Mouse (Mus musculus) heart, embryonic 14.5 days (tissue): ENCODE results near the gene Erc2. TPM values are rescaled to one million over a fixed set of nuclear protein-coding genes. Genes with fewer than 3 reads are reported as not detected.

Experiments
- ATAC-seq: fragments of 200-750 bp; cut with Nextera tagmentation; 2 replicates; pipeline ENCODE4 v1.8.0; 2017; ENCODE audit warnings: low read depth, moderate TSS enrichment; ENCODE audit not compliant: insufficient number of reproducible peaks, insufficient read depth, low FRiP score
- H3K27ac ChIP-seq, 2 experiments: fragments of 200-500 bp in 1 of 2; fragments of 300-500 bp in 1 of 2; sonication (generic) in 1 of 2; replicated peaks in 1 of 2; 2 replicates each; pipeline ENCODE4 v1.5.1; 2012 to 2014; ENCODE audit warnings: low read depth in 2 of 2, low read length in 2 of 2, control low read depth in 1 of 2, mild to moderate bottlenecking in 1 of 2, mixed read lengths in 1 of 2; ENCODE audit not compliant: control insufficient read depth in 1 of 2, insufficient read depth in 1 of 2
- H3K27me3 ChIP-seq: fragments of 300-500 bp; sonication (generic); 2 replicates; pipeline ENCODE4 v1.6.1; 2014; ENCODE audit warnings: mild to moderate bottlenecking, low read length, control low read depth; ENCODE audit not compliant: control insufficient read depth, insufficient read depth
- H3K36me3 ChIP-seq: fragments of 300-500 bp; sonication (generic); 2 replicates; pipeline ENCODE4 v1.6.1; 2014; ENCODE audit warnings: mild to moderate bottlenecking, control low read depth, low read length, mixed read lengths; ENCODE audit not compliant: control insufficient read depth, insufficient read depth
- H3K4me1 ChIP-seq, 2 experiments: fragments of 200-500 bp in 1 of 2; fragments of 300-500 bp in 1 of 2; sonication (generic) in 1 of 2; 2 replicates each; pipeline ENCODE4 v1.6.1; 2012 to 2014; ENCODE audit warnings: low read length in 2 of 2, control low read depth in 1 of 2, mixed read lengths in 1 of 2; ENCODE audit not compliant: control insufficient read depth in 2 of 2, insufficient read depth in 2 of 2
- H3K4me2 ChIP-seq: fragments of 300-500 bp; sonication (generic); 2 replicates; pipeline ENCODE4 v1.6.1; 2014; ENCODE audit warnings: mild to moderate bottlenecking, low read length
- H3K4me3 ChIP-seq, 2 experiments: fragments of 200-500 bp in 1 of 2; fragments of 300-500 bp in 1 of 2; sonication (generic) in 1 of 2; 2 replicates each; pipeline ENCODE4 v1.5.1; 2012 to 2014; ENCODE audit warnings: low read length in 2 of 2, mild to moderate bottlenecking in 2 of 2, control low read depth in 1 of 2, low read depth in 1 of 2, moderate library complexity in 1 of 2; ENCODE audit not compliant: control insufficient read depth in 1 of 2, insufficient read depth in 1 of 2
- H3K9ac ChIP-seq: fragments of 300-500 bp; sonication (generic); 2 replicates; pipeline ENCODE4 v1.6.1; 2014; ENCODE audit warnings: mild to moderate bottlenecking, low read length
- H3K9me3 ChIP-seq: fragments of 300-500 bp; sonication (generic); 2 replicates; pipeline ENCODE4 v1.6.1; 2016; ENCODE audit warnings: low read length, control low read depth; ENCODE audit not compliant: control insufficient read depth
- WGBS: fragments of 180-500 bp; shearing (Covaris S2); extraction: QIAGEN DNeasy Blood & Tissue Kit; methylation state at CpG from one replicate; pipeline ENCODE4 v1.1.7; 2014; 5-methylcytosine and 5-hydroxymethylcytosine counted together
- polyA plus RNA-seq: library from polyadenylated mRNA; unstranded; fragments of >200 nt; fragmentation: Nextera tagmentation; extraction: Ambion mirVana; gene quantifications from 2 replicates; pipeline ENCODE4 v1.2.1, GENCODE M21; 2014

The Erc2 gene
- polyA plus RNA-seq, 1 experiment from 2014 or later, result 3.2 TPM

DNA sequence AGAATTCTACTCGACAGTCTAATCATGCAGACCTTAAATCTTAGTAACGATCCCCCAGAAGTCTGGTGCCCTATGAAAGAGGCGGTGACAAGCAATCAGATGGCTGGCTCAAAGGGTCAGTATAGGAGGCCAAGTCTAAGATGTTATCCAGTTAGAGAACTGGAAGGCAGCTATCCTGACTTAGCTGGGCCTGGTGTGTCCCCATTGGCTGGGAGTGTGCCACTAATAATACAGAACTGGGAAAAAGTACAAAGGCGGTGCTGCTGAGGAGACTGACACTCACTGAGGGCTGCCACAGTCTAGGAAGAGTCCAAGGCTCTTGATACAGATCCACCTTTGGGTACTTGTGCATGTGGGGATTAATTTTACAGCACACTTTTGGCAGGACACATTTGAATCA, 581.6 kb downstream of the Erc2 start:
- no peak for ATAC-seq
- Histone ChIP-seq H3K27me3 (no peaks in the 10 kb centered on the region), H3K36me3 (no peaks in the 10 kb centered on the region), H3K4me3 (no peak overlapping the region), H3K9me3 (no peaks in the 10 kb centered on the region), H3K9ac (no peak overlapping the region), H3K4me2 (no peak overlapping the region), H3K27ac (no peak overlapping the region), H3K4me1 (peaks cover 0 to 3% of the 10 kb centered on the region in 2 experiments; a peak in 2 of 4 replicates)
- 74% methylated on average over 4 of the region's 4 CpGs for whole genome bisulfite sequencing

DNA sequence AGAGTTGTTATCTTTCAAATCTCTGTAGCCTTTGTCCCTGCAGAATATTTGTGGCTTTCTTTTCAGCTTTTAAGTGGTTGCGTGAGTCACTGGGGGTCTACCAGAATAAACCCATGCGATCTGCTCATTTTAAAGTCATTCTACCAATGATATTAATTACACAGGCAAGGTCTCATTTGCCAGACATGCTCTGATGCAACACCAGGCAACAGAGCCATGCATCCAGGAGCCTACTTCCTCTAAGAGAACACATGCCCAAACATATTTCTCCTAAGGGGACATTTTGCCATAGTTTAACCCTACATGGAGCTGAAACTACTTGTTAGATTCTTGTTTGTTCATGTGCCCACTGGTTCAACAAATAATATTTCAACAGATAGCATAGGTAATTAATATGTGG, 584.1 kb downstream of the Erc2 start:
- WGBS, result 93% methylated on average over 2 of the region's 2 CpGs
- Histone ChIP-seq H3K9ac (no peak overlapping the region), H3K4me3 (no peak overlapping the region), H3K27ac (no peak overlapping the region), H3K36me3 (no peaks in the 10 kb centered on the region), H3K27me3 (no peaks in the 10 kb centered on the region), H3K4me1 (peaks cover 0 to 3% of the 10 kb centered on the region in 2 experiments; a peak in 2 of 4 replicates), H3K9me3 (no peaks in the 10 kb centered on the region), H3K4me2 (no peak overlapping the region)
- no peak for ATAC-seq

DNA sequence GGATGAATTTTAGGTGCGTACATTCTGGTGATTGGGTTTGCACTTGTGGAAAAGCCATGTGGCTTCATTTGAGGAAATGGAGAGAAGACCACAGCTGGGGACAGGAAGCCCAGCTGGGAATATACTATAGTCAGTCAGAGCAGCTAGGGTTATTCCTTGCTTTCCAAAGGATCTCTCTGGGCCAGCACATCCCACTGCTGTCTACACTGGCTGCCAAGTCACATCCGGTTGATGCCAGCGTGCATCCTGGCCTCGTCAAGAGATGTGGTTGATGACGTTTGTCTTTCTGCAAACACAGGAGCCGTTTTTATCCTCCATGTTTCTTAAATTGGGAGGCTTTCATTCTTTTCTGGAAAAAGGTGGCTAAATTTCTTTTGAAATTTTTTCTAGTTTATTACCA, 603.3 kb downstream of the Erc2 start:
- WGBS, result 89% methylated on average over 6 of the region's 6 CpGs
- Histone ChIP-seq H3K9me3 (no peaks in the 10 kb centered on the region), H3K9ac (no peak overlapping the region)

DNA sequence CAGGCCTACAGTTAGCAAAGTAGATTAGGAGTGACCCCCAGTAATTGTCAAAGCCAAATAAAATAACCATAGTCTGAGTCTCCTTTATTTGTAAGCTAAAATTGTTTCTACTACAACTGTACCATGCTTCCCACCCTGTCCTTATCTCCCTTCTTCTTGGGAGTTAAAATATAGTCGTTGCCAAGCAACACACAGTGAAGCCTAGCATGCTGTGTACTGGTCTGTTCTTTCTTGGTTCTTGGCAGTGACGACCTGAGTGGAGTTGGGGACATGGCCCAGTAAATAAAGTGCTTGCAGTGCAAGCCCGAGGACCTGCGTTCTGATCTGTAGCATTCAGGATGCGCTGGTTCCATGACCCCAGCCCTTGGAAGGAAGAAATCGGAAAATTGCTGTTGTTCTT, 608.3 kb downstream of the Erc2 start:
- Histone ChIP-seq H3K27me3 (no peaks in the 10 kb centered on the region), H3K36me3 (no peaks in the 10 kb centered on the region), H3K4me3 (no peak overlapping the region), H3K4me1 (peaks cover 3 to 5% of the 10 kb centered on the region in 2 experiments), H3K9ac (no peak overlapping the region), H3K27ac (no peak overlapping the region), H3K4me2 (no peak overlapping the region), H3K9me3 (no peaks in the 10 kb centered on the region)
- ATAC-seq, result peak; percentile 26; the same call in 1 of the 2 replicates
- 52% methylated on average over 6 of the region's 6 CpGs for WGBS

More for the DNA sequence above, 603.3 kb downstream of the Erc2 start:
- ATAC-seq, result no peak
- no peak overlapping the region for H3K4me3 ChIP-seq
- H3K27me3 ChIP-seq, result no peaks in the 10 kb centered on the region
- no peaks in the 10 kb centered on the region for H3K36me3 ChIP-seq
- H3K27ac ChIP-seq, result no peak overlapping the region
- peaks cover under 1% of the 10 kb centered on the region in 2 experiments; a peak in 2 of 4 replicates for H3K4me1 ChIP-seq
- no peak overlapping the region for H3K4me2 ChIP-seq

DNA sequence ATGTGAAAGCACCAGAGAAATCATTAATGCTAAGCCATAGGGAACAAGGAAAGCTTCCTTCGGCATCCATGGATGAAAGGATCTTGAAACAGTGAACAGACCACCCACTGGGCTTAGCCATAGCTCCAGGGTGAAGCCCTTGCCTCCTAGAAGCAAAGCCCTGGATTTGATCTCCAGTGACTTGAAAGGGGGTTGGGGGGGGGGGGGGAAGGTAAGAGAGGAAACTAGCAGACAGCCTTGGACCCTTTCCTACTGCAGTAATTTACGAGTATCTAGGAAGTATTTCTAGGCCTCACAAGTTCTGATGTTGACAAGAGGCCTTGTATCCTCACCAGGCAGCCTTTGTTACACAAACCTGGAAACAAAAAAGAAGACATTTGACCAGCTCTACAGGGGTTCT, 609.0 kb downstream of the Erc2 start:
- Histone ChIP-seq H3K9ac (no peak overlapping the region), H3K27ac (no peak overlapping the region), H3K4me3 (no peak overlapping the region), H3K4me1 (peaks cover 3 to 5% of the 10 kb centered on the region in 2 experiments), H3K9me3 (no peaks in the 10 kb centered on the region), H3K36me3 (no peaks in the 10 kb centered on the region), H3K4me2 (no peak overlapping the region), H3K27me3 (no peaks in the 10 kb centered on the region)
- 85% methylated on average over 2 of the region's 2 CpGs for WGBS
- no peak for ATAC-seq

DNA sequence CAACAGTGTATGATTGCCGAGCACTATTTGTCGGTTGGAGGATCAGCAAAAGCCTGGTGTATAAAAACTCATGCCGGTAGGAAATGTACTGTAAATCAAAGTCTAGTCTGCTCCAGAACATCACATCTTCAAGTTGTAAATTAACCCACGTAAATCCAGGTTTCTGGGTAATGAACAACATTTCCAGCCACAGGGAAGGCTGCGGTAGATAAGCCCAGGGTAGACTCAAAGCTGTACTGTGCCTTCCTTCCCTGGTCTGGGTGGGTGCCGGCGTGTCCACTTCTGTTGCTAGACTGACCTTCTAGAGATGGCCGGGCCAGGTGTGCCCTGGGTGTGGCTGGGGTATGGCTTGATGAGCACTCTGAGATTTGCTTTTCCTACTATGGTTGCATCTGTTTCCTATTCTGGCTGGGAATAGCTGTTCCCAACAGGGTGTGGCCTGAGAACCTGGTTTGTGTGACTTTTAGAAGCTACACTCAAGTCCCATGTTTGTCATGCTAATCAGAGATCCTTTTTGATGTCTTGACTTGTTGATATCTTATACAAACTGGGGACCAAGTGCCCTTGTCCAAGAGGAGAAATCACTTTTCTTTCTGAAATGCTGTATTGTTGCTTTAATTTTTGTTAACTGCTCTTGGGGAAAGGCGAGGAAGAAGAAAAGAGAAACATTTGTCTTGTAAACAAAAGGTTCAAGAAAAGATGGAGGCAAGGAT, 616.3 kb downstream of the Erc2 start:
- no peaks in the 10 kb centered on the region for H3K27me3 ChIP-seq
- H3K9ac ChIP-seq, result no peak overlapping the region
- 92% methylated on average over 9 of the region's 9 CpGs for WGBS
- H3K36me3 ChIP-seq, result no peaks in the 10 kb centered on the region
- no peaks in the 10 kb centered on the region for H3K9me3 ChIP-seq
- ATAC-seq, result no peak
- no peak overlapping the region for H3K4me2 ChIP-seq
- H3K27ac ChIP-seq, result no peak overlapping the region
- H3K4me1 ChIP-seq, result peaks cover 2 to 4% of the 10 kb centered on the region in 2 experiments; a peak in 2 of 4 replicates
- no peak overlapping the region for H3K4me3 ChIP-seq

DNA sequence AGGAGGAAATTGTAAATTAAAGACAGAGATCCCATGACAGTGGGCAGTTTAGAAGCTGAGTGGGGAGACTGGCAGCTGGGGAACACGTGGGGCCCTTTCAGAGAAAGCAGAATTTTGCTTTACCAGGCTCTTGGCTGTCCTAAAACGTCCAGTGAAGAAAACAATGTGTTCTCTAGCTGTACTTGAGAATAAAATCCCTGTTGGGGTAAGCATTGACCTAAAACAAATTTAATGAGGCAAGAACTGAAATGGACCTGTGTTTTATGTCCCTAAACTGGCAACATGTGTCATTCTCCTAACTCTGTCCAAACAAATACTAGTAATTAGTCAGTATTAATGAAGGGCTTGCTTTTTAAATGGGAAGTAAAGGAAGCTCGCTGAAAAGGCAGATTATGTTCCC, 617.9 kb downstream of the Erc2 start:
- ATAC-seq, result no peak
- H3K9me3 ChIP-seq, result no peaks in the 10 kb centered on the region
- H3K4me1 ChIP-seq, result peaks cover 4 to 5% of the 10 kb centered on the region in 2 experiments; a peak in 2 of 4 replicates
- H3K27me3 ChIP-seq, result no peaks in the 10 kb centered on the region
- no peak overlapping the region for H3K9ac ChIP-seq
- no peaks in the 10 kb centered on the region for H3K36me3 ChIP-seq
- H3K4me3 ChIP-seq, result no peak overlapping the region
- WGBS, result 63% methylated on average over 3 of the region's 3 CpGs
- no peak overlapping the region for H3K4me2 ChIP-seq
- H3K27ac ChIP-seq, result no peak overlapping the region

DNA sequence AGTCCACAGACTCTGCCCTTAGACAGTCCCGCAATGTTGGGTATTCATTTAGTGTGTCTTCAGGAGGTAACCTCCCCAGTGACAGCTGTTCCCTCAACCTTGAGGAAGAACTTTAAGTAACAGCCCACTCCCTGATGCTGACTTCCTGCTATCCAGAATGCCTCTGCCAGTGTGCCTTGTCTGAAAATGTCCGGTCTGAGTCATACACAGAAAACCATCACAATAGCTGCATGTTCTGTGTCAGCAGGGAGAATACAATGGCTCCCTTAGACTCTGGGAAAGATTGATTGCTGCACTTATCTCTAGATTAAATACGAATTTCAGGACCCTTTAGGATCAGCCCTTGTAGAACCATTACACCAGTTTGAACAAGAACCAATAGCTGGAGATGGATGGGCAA, 620.5 kb downstream of the Erc2 start:
- ATAC-seq, result no peak
- H3K4me3 ChIP-seq, result no peak overlapping the region
- H3K27ac ChIP-seq, result no peak overlapping the region
- H3K9ac ChIP-seq, result no peak overlapping the region
- no peaks in the 10 kb centered on the region for H3K9me3 ChIP-seq
- peaks cover 4 to 5% of the 10 kb centered on the region in 2 experiments; a peak in 2 of 4 replicates for H3K4me1 ChIP-seq
- H3K36me3 ChIP-seq, result no peaks in the 10 kb centered on the region
- H3K27me3 ChIP-seq, result no peaks in the 10 kb centered on the region
- WGBS, result 49% methylated on average over 3 of the region's 3 CpGs
- H3K4me2 ChIP-seq, result no peak overlapping the region
